Comparison of ENCODE assay signal across 29 mouse cellular contexts in genomic region chr17:57347781-57348180, GRCm38 (mm10). TPM values are rescaled to one million over a fixed set of nuclear protein-coding genes. Genes with fewer than 3 reads are reported as not detected.
A peak's percentile ranks its signal among the peaks of the same experiment; 100 is the strongest.
DNase-seq lines count a peak whose midpoint lies in the region; ATAC-seq and TF ChIP-seq lines count a peak whose summit lies in the region.
"Had no signal": no experiment of that assay in that cellular context is flagged by ENCODE, and none has a peak within 500 bp of the region (broad histone marks: within the 10 kb centered on the region; RNA-seq: fewer than 3 reads in every experiment).

No protein-coding gene starts in this region.

- DNase-seq in liver = no peak
- peak; percentile 39 for DNase-seq in A20 (ENCODE audit: low read depth, low spot score)
- no peak for DNase-seq in urinary bladder, postnatal 36 days (ENCODE audit: low spot score in 2 of 2)
- DNase-seq: adrenal gland, adult 8-10 months; cerebellum, adult 11-12 months; cerebellum, postnatal 10 days; gastrocnemius, postnatal 25 days; heart, adult 2 months; heart, postnatal 10 days; kidney, adult 11 months; kidney, postnatal 14 days; layer of hippocampus, adult 9-11 months; lung, adult 2 months; lung, postnatal 10 days; right cerebral cortex, postnatal 4 days; thymus, adult 18-20 months; thymus, postnatal 4 days had no signal

- H3K9me3 ChIP-seq in liver, embryonic 16.5 days (replicated peaks; ENCODE audit: control insufficient read depth, low read length) = no peaks in the 10 kb centered on the region
- H3K9me3 ChIP-seq: embryonic facial prominence, embryonic 13.5 days; heart, embryonic 13.5 days; limb, embryonic 10.5 days; limb, embryonic 15.5 days; midbrain, embryonic 10.5 days; midbrain, embryonic 15.5 days; stomach, embryonic 15.5 days had no signal

- no peaks in the 10 kb centered on the region for H3K4me1 ChIP-seq in liver, embryonic 16.5 days (ENCODE audit: control insufficient read depth, low read depth, low read length)
- peaks cover 47% of the 10 kb centered on the region for H3K4me1 ChIP-seq in bone marrow macrophage, adult 2 months (ENCODE audit: control insufficient read depth, insufficient read depth, low read length)
- H3K4me1 ChIP-seq: embryonic facial prominence, embryonic 13.5 days; heart, embryonic 13.5 days; limb, embryonic 10.5 days; limb, embryonic 15.5 days; midbrain, embryonic 10.5 days; midbrain, embryonic 15.5 days; stomach, embryonic 15.5 days had no signal

- no peaks in the 10 kb centered on the region for H3K36me3 ChIP-seq in liver, embryonic 16.5 days (ENCODE audit: control insufficient read depth, insufficient read depth)
- H3K36me3 ChIP-seq: embryonic facial prominence, embryonic 13.5 days; heart, embryonic 13.5 days; limb, embryonic 10.5 days; limb, embryonic 15.5 days; midbrain, embryonic 10.5 days; midbrain, embryonic 15.5 days; stomach, embryonic 15.5 days had no signal

- H3K4me2 ChIP-seq in liver, embryonic 16.5 days (ENCODE audit: low read depth, low read length) = no peak overlapping the region
- H3K4me2 ChIP-seq: embryonic facial prominence, embryonic 13.5 days; heart, embryonic 13.5 days; hindbrain, embryonic 14.5 days; limb, embryonic 15.5 days; midbrain, embryonic 15.5 days; stomach, embryonic 15.5 days had no signal

- no peak for ATAC-seq in liver, embryonic 16.5 days (ENCODE audit: low read depth)
- ATAC-seq in megakaryocyte progenitor cell, adult 5-6 weeks (replicated peaks; ENCODE audit: poor library complexity) = peak; percentile 19; the same call in 1 of the 2 replicates
- no peak for ATAC-seq in frontal cortex, adult (ENCODE audit: low TSS enrichment)
- ATAC-seq: midbrain, embryonic 15.5 days had no signal

- no peak for TF ChIP-seq CTCF in bone marrow macrophage, adult 2 months (IDR thresholded peaks at IDR 0.05; ENCODE audit: low read depth, low read length)

- no peak for TF ChIP-seq POLR2A in bone marrow macrophage, adult 2 months (IDR thresholded peaks at IDR 0.05; ENCODE audit: borderline replicate concordance, low read depth, low read length)

- 52% methylated on average over 2 of the region's 2 CpGs for WGBS in liver, embryonic 16.5 days (ENCODE audit: insufficient replicate concordance)

- H3K27me3 ChIP-seq in liver, embryonic 16.5 days (ENCODE audit: control insufficient read depth, insufficient read depth, low read depth, low read length) = no peaks in the 10 kb centered on the region
- H3K27me3 ChIP-seq: embryonic facial prominence, embryonic 13.5 days; heart, embryonic 13.5 days; limb, embryonic 15.5 days; midbrain, embryonic 15.5 days; stomach, embryonic 15.5 days had no signal

- H3K9ac ChIP-seq in liver, embryonic 16.5 days (ENCODE audit: low read depth, low read length) = no peak overlapping the region
- H3K9ac ChIP-seq: embryonic facial prominence, embryonic 13.5 days; heart, embryonic 13.5 days; hindbrain, embryonic 14.5 days; limb, embryonic 15.5 days; midbrain, embryonic 15.5 days; stomach, embryonic 15.5 days had no signal

- H3K27ac ChIP-seq in liver, embryonic 16.5 days (ENCODE audit: low read length) = peak overlapping the region; percentile 7; the same call in 1 of the 2 replicates
- H3K27ac ChIP-seq in bone marrow macrophage, adult 2 months (ENCODE audit: insufficient read depth, low read depth, low read length) = peak overlapping the region; percentile 99
- H3K27ac ChIP-seq: embryonic facial prominence, embryonic 13.5 days; heart, adult 2 months; heart, embryonic 13.5 days; hindbrain, embryonic 14.5 days; limb, embryonic 10.5 days; limb, embryonic 15.5 days; midbrain, embryonic 10.5 days; midbrain, embryonic 15.5 days; stomach, embryonic 15.5 days had no signal

- no peak overlapping the region for H3K4me3 ChIP-seq in liver, embryonic 16.5 days (ENCODE audit: low read depth, low read length)
- H3K4me3 ChIP-seq in bone marrow macrophage, adult 2 months (ENCODE audit: insufficient read depth, low read length) = no peak overlapping the region
- H3K4me3 ChIP-seq: embryonic facial prominence, embryonic 13.5 days; heart, adult 2 months; heart, embryonic 13.5 days; limb, embryonic 10.5 days; limb, embryonic 15.5 days; midbrain, embryonic 10.5 days; midbrain, embryonic 15.5 days; stomach, embryonic 15.5 days had no signal

RNA-seq across cellular contexts. Expression of gene Adgre1, which starts 10.7 kb away (rescaled TPM):
- polyA plus RNA-seq in liver, embryonic 16.5 days (2015; fragmentation: Nextera tagmentation; extraction: Ambion mirVana) = 28.7 and 29.4 TPM in 2 replicates
- 1,554 and 1,753 TPM in 2 replicates for polyA plus RNA-seq in bone marrow macrophage, adult 2 months (2012; ENCODE audit: insufficient read depth, insufficient read length, missing spikeins)
- total RNA-seq in megakaryocyte progenitor cell, adult 5-6 weeks (2015) = 4.7 and 5.5 TPM in 2 replicates
- 10.7 and 14.8 TPM in 2 replicates for total RNA-seq in megakaryocyte progenitor cell, adult 5-6 weeks (2017)

Comparison
In these comparisons a context has a peak if more than half of its experiments do, and no peak if none do; other contexts are left out.
1. RNA of gene Adgre1, which starts 10.7 kb away (polyA plus RNA-seq): 1,554 to 1,753 TPM in bone marrow macrophage, adult 2 months; 28.7 to 29.4 TPM in liver, embryonic 16.5 days; every median in the first group is over 10 times any median in the second.